Mouse (Mus musculus): Measurements from ENCODE around the gene Car10.

DNA sequence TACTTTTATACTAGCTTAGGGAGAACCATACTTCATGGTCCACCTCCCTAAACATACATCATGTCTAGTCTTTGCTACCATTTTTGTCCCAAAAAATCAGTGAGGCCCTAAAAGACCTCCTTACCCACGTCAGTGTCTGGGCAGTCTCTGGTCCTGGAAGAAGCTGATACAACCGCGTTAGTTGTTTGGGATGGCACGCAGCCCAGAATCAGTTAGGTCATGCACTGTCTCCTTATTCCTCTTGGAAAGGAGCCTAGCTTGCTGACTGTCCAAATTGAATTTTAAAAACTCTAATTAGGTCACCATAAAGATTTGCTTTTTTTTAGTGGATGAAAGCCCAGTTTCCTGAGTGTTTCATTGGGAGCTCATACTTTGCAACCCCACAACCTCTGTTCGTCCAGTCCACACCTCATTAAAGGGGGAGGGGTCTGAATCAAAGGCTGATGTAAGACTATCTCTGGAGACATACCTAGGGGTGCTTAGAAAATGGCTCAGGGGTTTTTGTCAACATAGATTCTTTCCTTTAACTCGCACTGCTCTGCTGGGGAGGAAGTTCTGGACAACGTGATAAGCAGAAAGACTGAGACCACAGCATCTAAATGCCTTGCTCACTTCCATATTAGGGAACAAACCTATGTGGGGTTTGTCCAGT is 433.3 kb downstream of the Car10 start:
- TF ChIP-seq CTCF (IDR thresholded peaks at IDR 0.05; ENCODE audit: low read depth, low read length), result no peak
- TF ChIP-seq POLR2A (IDR thresholded peaks at IDR 0.05; ENCODE audit: borderline replicate concordance, low read depth, low read length), result no peak

All from bone marrow macrophage, adult 2 months (primary cell).